Mouse (Mus musculus): Measurements from ENCODE around the gene Ntm. TPM values are rescaled to one million over a fixed set of nuclear protein-coding genes. Genes with fewer than 3 reads are reported as not detected.

Ntm gene
- polyA plus RNA-seq, 1 experiment, result not detected

- no peak for TF ChIP-seq GATA1 (IDR thresholded peaks at IDR 0.05; ENCODE audit: low read length)
Measured at GRCm38 (mm10) chr9:29250813-29251212, 712.1 kb downstream of the Ntm start.

- no peak for TF ChIP-seq GATA1 (IDR thresholded peaks at IDR 0.05; ENCODE audit: low read length)
Measured at GRCm38 (mm10) chr9:29247812-29248211, 715.1 kb downstream of the Ntm start.

- no peak for TF ChIP-seq GATA1 (IDR thresholded peaks at IDR 0.05; ENCODE audit: low read length)
Measured at GRCm38 (mm10) chr9:29244006-29244405, 718.9 kb downstream of the Ntm start.

- TF ChIP-seq GATA1 (IDR thresholded peaks at IDR 0.05; ENCODE audit: low read length), result no peak
Measured at GRCm38 (mm10) chr9:29242497-29243422, 720.2 kb downstream of the Ntm start.

GRCm38 (mm10) chr9:29240797-29241196, 722.1 kb downstream of the Ntm start:
- TF ChIP-seq GATA1 (IDR thresholded peaks at IDR 0.05; ENCODE audit: low read length), result no peak

GRCm38 (mm10) chr9:29238973-29239372, 724.0 kb downstream of the Ntm start:
- TF ChIP-seq GATA1 (IDR thresholded peaks at IDR 0.05; ENCODE audit: low read length), result no peak

GRCm38 (mm10) chr9:29236752-29237151, 726.2 kb downstream of the Ntm start:
- no peak for TF ChIP-seq GATA1 (IDR thresholded peaks at IDR 0.05; ENCODE audit: low read length)

GRCm38 (mm10) chr9:29227747-29228146, 735.2 kb downstream of the Ntm start:
- TF ChIP-seq GATA1 (IDR thresholded peaks at IDR 0.05; ENCODE audit: low read length), result no peak

GRCm38 (mm10) chr9:29222915-29223545, 739.9 kb downstream of the Ntm start:
- TF ChIP-seq GATA1 (IDR thresholded peaks at IDR 0.05; ENCODE audit: low read length), result no peak

- no peak for TF ChIP-seq GATA1 (IDR thresholded peaks at IDR 0.05; ENCODE audit: low read length)
Measured at GRCm38 (mm10) chr9:29220941-29221615, 741.9 kb downstream of the Ntm start.

GRCm38 (mm10) chr9:29220493-29220892, 742.4 kb downstream of the Ntm start:
- no peak for TF ChIP-seq GATA1 (IDR thresholded peaks at IDR 0.05; ENCODE audit: low read length)

- TF ChIP-seq GATA1 (IDR thresholded peaks at IDR 0.05; ENCODE audit: low read length), result no peak
Measured at GRCm38 (mm10) chr9:29217951-29218350, 745.0 kb downstream of the Ntm start.

GRCm38 (mm10) chr9:29216528-29216927, 746.4 kb downstream of the Ntm start:
- TF ChIP-seq GATA1 (IDR thresholded peaks at IDR 0.05; ENCODE audit: low read length), result no peak

GRCm38 (mm10) chr9:29215796-29216195, 747.1 kb downstream of the Ntm start:
- no peak for TF ChIP-seq GATA1 (IDR thresholded peaks at IDR 0.05; ENCODE audit: low read length)

GRCm38 (mm10) chr9:29215241-29215640, 747.7 kb downstream of the Ntm start:
- no peak for TF ChIP-seq GATA1 (IDR thresholded peaks at IDR 0.05; ENCODE audit: low read length)

GRCm38 (mm10) chr9:29209243-29209642, 753.7 kb downstream of the Ntm start:
- TF ChIP-seq GATA1 (IDR thresholded peaks at IDR 0.05; ENCODE audit: low read length), result no peak
